ENCODE assay signal across 25 mouse cellular contexts in genomic region chr8:118689849-118690248, GRCm38 (mm10).
"Had no signal": no experiment of that assay in that cellular context is flagged by ENCODE, and none has a peak within 500 bp of the region (broad histone marks: within the 10 kb centered on the region; RNA-seq: fewer than 3 reads in every experiment).

No protein-coding gene starts in this region.

- ATAC-seq: hindbrain, embryonic 16.5 days; inflammation-experienced regulatory T-cells, adult 6 months; intestine, embryonic 15.5 days; intestine, postnatal 0 days had no signal

- H3K27me3 ChIP-seq: heart, embryonic 12.5 days; hindbrain, embryonic 12.5 days; intestine, embryonic 15.5 days; limb, embryonic 12.5 days; liver, embryonic 13.5 days had no signal

- H3K4me2 ChIP-seq: heart, embryonic 12.5 days; hindbrain, embryonic 12.5 days; hindbrain, embryonic 14.5 days; intestine, embryonic 15.5 days; limb, embryonic 12.5 days; liver, embryonic 11.5 days; liver, embryonic 13.5 days had no signal

- H3K9ac ChIP-seq: heart, embryonic 12.5 days; hindbrain, embryonic 12.5 days; hindbrain, embryonic 14.5 days; intestine, embryonic 15.5 days; limb, embryonic 12.5 days; liver, embryonic 13.5 days had no signal

- H3K36me3 ChIP-seq: heart, embryonic 10.5 days; heart, embryonic 12.5 days; hindbrain, embryonic 10.5 days; hindbrain, embryonic 12.5 days; intestine, embryonic 15.5 days; limb, embryonic 10.5 days; limb, embryonic 12.5 days; liver, embryonic 13.5 days had no signal

- H3K9me3 ChIP-seq: heart, embryonic 10.5 days; hindbrain, embryonic 10.5 days; hindbrain, embryonic 12.5 days; intestine, embryonic 15.5 days; limb, embryonic 10.5 days; limb, embryonic 12.5 days; liver, embryonic 13.5 days had no signal

- H3K27ac ChIP-seq: gastrocnemius, adult 2 months; heart, embryonic 10.5 days; hindbrain, embryonic 10.5 days; hindbrain, embryonic 12.5 days; hindbrain, embryonic 14.5 days; intestine, embryonic 15.5 days; layer of hippocampus, adult 2 months; left cerebral cortex, adult 2 months; limb, embryonic 10.5 days; limb, embryonic 12.5 days; liver, embryonic 13.5 days had no signal

- DNase-seq: gastrocnemius, adult 2 months; gastrocnemius, postnatal 10 days; gastrocnemius, postnatal 25 days; heart, adult 18-20 months; heart, postnatal 10 days; heart, postnatal 4 days; kidney, adult 8-10 months; kidney, postnatal 25 days; kidney, postnatal 4 days; liver; liver, embryonic 13.5 days had no signal

- H3K4me1 ChIP-seq: heart, embryonic 10.5 days; heart, embryonic 12.5 days; intestine, embryonic 15.5 days; limb, embryonic 10.5 days; limb, embryonic 12.5 days; liver, embryonic 13.5 days had no signal

- H3K4me3 ChIP-seq: gastrocnemius, adult 2 months; heart, embryonic 10.5 days; heart, embryonic 12.5 days; hindbrain, embryonic 10.5 days; hindbrain, embryonic 12.5 days; intestine, embryonic 15.5 days; layer of hippocampus, adult 2 months; left cerebral cortex, adult 2 months; limb, embryonic 10.5 days; limb, embryonic 12.5 days; liver, embryonic 13.5 days had no signal
